Mouse (Mus musculus) myocyte (in vitro differentiated cells): ENCODE data around the gene Plekhh3. TPM values are rescaled to one million over a fixed set of nuclear protein-coding genes. Genes with fewer than 3 reads are reported as not detected.

Experiments
- H3K27me3 ChIP-seq: one replicate; pipeline ENCODE4 v1.6.1; 2011; ENCODE audit not compliant: control insufficient read depth, insufficient read depth, insufficient read length
- H3K36me3 ChIP-seq: one replicate; pipeline ENCODE4 v1.6.1; 2011; ENCODE audit not compliant: control insufficient read depth, insufficient read depth
- H3K4me2 ChIP-seq: one replicate; pipeline ENCODE4 v1.6.1; 2011; ENCODE audit warnings: low read depth, control low read depth
- H3K4me3 ChIP-seq: one replicate; pipeline ENCODE4 v1.5.1; 2011; ENCODE audit warnings: mild to moderate bottlenecking, control low read depth, moderate library complexity
- H3K79me2 ChIP-seq: one replicate; pipeline ENCODE4 v1.6.1; 2011; ENCODE audit not compliant: control insufficient read depth, insufficient read depth
- H3ac ChIP-seq: one replicate; pipeline ENCODE4 v1.6.1; 2011; ENCODE audit not compliant: control insufficient read depth, insufficient read length
- CEBPB ChIP-seq: IDR thresholded peaks from 2 replicates; pipeline ENCODE4 v1.6.1; 2011; ENCODE audit warnings: mild to moderate bottlenecking, moderate library complexity; ENCODE audit not compliant: poor library complexity, insufficient read depth, severe bottlenecking
- E2F4 ChIP-seq: IDR thresholded peaks from one replicate; pipeline ENCODE4 v1.6.1; 2011; ENCODE audit warnings: mild to moderate bottlenecking, control low read depth, moderate library complexity; ENCODE audit not compliant: insufficient read depth
- MAX ChIP-seq: IDR thresholded peaks from one replicate; pipeline ENCODE4 v1.6.1; 2011; ENCODE audit warnings: low read depth, mild to moderate bottlenecking, control low read depth
- MYOD1 ChIP-seq, 3 experiments: IDR thresholded peaks; one replicate each; pipeline ENCODE4 v1.6.1; 2011; ENCODE audit warnings: control low read depth in 2 of 3, low read depth in 2 of 3, mild to moderate bottlenecking in 2 of 3, moderate library complexity in 1 of 3; ENCODE audit not compliant: insufficient read length in 2 of 3, control insufficient read depth in 1 of 3
- MYOG ChIP-seq, 3 experiments: IDR thresholded peaks; one replicate each; pipeline ENCODE4 v1.6.1; 2011; ENCODE audit warnings: control low read depth in 2 of 3, low read depth in 2 of 3, mild to moderate bottlenecking in 2 of 3; ENCODE audit not compliant: insufficient read length in 2 of 3, control insufficient read depth in 1 of 3, insufficient read depth in 1 of 3
- POLR2A ChIP-seq: IDR thresholded peaks from one replicate; pipeline ENCODE4 v1.6.1; 2011; ENCODE audit warnings: low read depth, mild to moderate bottlenecking, control low read depth, moderate library complexity; ENCODE audit not compliant: insufficient read length
- POLR2AphosphoS2 ChIP-seq: IDR thresholded peaks from one replicate; pipeline ENCODE4 v1.6.1; 2011; ENCODE audit warnings: low read depth, control low read depth; ENCODE audit not compliant: insufficient read length
- REST ChIP-seq: IDR thresholded peaks from one replicate; pipeline ENCODE4 v1.6.1; 2011; ENCODE audit warnings: mild to moderate bottlenecking, control low read depth, moderate library complexity; ENCODE audit not compliant: insufficient read depth, insufficient read length
- SRF ChIP-seq: IDR thresholded peaks from one replicate; pipeline ENCODE4 v1.6.1; 2011; ENCODE audit warnings: low read depth; ENCODE audit not compliant: control insufficient read depth, insufficient read length
- TCF12 ChIP-seq: IDR thresholded peaks from one replicate; pipeline ENCODE4 v1.6.1; 2011; ENCODE audit warnings: mild to moderate bottlenecking, control low read depth; ENCODE audit not compliant: poor library complexity, insufficient read depth, severe bottlenecking
- TCF3 ChIP-seq: IDR thresholded peaks from one replicate; pipeline ENCODE4 v1.6.1; 2011; ENCODE audit warnings: low read depth, control low read depth; ENCODE audit not compliant: insufficient read length
- USF1 ChIP-seq: IDR thresholded peaks from one replicate; pipeline ENCODE4 v1.6.1; 2011; ENCODE audit warnings: low read depth, mild to moderate bottlenecking, control low read depth, moderate library complexity
- polyA plus RNA-seq: library from polyadenylated mRNA; unstranded; fragments of >200 nt; fragmentation: generic; extraction: Trizol; gene quantifications from one replicate; pipeline ENCODE4 v1.2.1, GENCODE M21; 2012; ENCODE audit warnings: missing spikeins

Plekhh3 gene
- polyA plus RNA-seq, 1 experiment: 53.6 TPM

DNA sequence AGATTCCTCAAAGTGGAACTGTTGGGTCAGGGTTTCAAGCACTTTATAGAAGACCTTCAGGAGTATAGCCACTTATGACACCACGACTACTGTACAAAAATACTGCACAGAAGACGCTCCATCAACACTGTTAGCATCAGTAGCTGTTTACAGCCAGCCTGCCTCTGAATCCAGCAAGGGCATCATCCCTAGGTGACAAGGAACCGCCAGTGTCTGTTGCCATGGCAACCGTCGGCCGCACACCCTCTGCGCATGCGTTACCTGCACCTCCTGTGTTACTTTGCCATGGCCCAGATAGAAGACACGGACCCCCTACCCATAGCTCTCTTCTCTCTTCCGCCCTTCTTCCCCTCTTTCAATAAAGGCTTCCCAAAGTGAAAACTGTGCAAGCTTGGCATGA lies 24.8 kb downstream of the Plekhh3 start:
- no peaks in the 10 kb centered on the region for H3K79me2 ChIP-seq
- H3K4me2 ChIP-seq: no peak overlapping the region
- H3ac ChIP-seq: no peak overlapping the region
- no peak overlapping the region for H3K4me3 ChIP-seq
- H3K27me3 ChIP-seq: no peaks in the 10 kb centered on the region
- no peaks in the 10 kb centered on the region for H3K36me3 ChIP-seq
- TF ChIP-seq POLR2AphosphoS2 (no peak), E2F4 (no peak), MYOG (IDR thresholded peaks at IDR 0.05; ENCODE audit: control insufficient read depth in 1 of 3, insufficient read depth in 1 of 3, insufficient read length in 2 of 3, low read depth in 2 of 3) (no peak), REST (no peak), MYOD1 (IDR thresholded peaks at IDR 0.05; ENCODE audit: control insufficient read depth in 1 of 3, insufficient read length in 2 of 3, low read depth in 2 of 3) (no peak), TCF3 (no peak), TCF12 (no peak), USF1 (no peak), CEBPB (no peak), SRF (no peak), MAX (no peak)

DNA sequence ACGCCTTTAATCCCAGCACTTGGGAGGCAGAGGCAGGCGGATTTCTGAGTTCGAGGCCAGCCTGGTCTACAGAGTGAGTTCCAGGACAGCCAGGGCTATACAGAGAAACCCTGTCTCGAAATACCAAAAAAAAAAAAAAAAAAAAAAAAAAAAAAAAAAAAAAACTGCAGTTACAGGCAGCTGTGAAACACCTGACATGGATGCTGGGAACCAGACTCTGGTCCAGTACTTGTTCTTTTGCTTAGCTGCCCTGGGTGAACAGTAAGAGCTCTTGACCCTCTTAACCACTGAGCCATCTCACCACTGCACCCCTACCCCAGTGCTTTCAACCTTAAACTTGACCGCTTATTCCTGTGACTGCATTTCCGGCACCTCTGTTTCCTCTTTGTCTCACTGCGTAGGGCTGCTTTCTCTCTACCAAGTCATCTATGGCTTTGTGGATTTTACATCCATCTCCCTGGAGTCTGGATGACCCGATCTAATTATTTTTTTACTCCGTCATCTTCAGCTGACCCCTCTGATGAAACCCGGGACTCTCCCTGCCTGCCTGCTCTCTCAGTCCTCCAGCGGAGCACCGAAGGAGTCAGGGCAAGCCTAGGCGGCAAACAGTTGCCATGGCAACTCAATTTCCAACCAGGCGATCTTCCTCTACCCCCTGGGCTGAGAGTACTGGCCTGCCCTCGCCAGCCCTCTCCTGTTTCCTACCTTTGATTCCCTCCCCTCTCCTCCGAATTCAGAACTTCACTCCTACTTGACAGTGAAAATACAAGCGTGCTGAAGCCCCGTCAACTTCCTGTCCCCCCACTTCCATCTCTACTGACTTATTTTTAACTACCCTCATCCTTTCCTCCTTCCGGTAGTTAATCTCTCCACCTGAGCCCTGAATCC lies 27.6 kb downstream of the Plekhh3 start:
- Histone ChIP-seq H3K36me3 (no peaks in the 10 kb centered on the region), H3K4me3 (no peak overlapping the region), H3K27me3 (no peaks in the 10 kb centered on the region), H3ac (no peak overlapping the region), H3K79me2 (no peaks in the 10 kb centered on the region), H3K4me2 (peak overlapping the region; percentile 6)
- TF ChIP-seq E2F4 (no peak), REST (no peak), TCF12 (no peak), SRF (no peak), TCF3 (no peak), MYOG (IDR thresholded peaks at IDR 0.05; ENCODE audit: control insufficient read depth in 1 of 3, insufficient read depth in 1 of 3, insufficient read length in 2 of 3, low read depth in 2 of 3) (no peak), POLR2A (no peak), MYOD1 (IDR thresholded peaks at IDR 0.05; ENCODE audit: control insufficient read depth in 1 of 3, insufficient read length in 2 of 3, low read depth in 2 of 3) (no peak), MAX (no peak), USF1 (no peak), POLR2AphosphoS2 (no peak), CEBPB (no peak)

- TF ChIP-seq TCF12 (no peak), SRF (no peak), USF1 (no peak), MYOG (IDR thresholded peaks at IDR 0.05; ENCODE audit: control insufficient read depth in 1 of 3, insufficient read depth in 1 of 3, insufficient read length in 2 of 3, low read depth in 2 of 3) (no peak), REST (no peak), TCF3 (no peak), POLR2AphosphoS2 (no peak), MYOD1 (IDR thresholded peaks at IDR 0.05; ENCODE audit: control insufficient read depth in 1 of 3, insufficient read length in 2 of 3, low read depth in 2 of 3) (no peak), CEBPB (no peak), E2F4 (no peak), POLR2A (no peak)
- Histone ChIP-seq H3K36me3 (no peaks in the 10 kb centered on the region), H3K4me2 (no peak overlapping the region), H3K79me2 (no peaks in the 10 kb centered on the region), H3K4me3 (no peak overlapping the region), H3K27me3 (no peaks in the 10 kb centered on the region), H3ac (no peak overlapping the region)
Measured at GRCm38 (mm10) chr11:101142215-101142967, 28.8 kb downstream of the Plekhh3 start.

- Histone ChIP-seq H3K79me2 (no peaks in the 10 kb centered on the region), H3K4me2 (no peak overlapping the region), H3K36me3 (no peaks in the 10 kb centered on the region), H3ac (no peak overlapping the region), H3K27me3 (no peaks in the 10 kb centered on the region), H3K4me3 (no peak overlapping the region)
- TF ChIP-seq USF1: no peak
- TF ChIP-seq E2F4: no peak
- TF ChIP-seq MYOG (IDR thresholded peaks at IDR 0.05; ENCODE audit: control insufficient read depth in 1 of 3, insufficient read depth in 1 of 3, insufficient read length in 2 of 3, low read depth in 2 of 3): no peak
- no peak for TF ChIP-seq TCF3
- TF ChIP-seq POLR2A: no peak
- no peak for TF ChIP-seq TCF12
- no peak for TF ChIP-seq MAX
- TF ChIP-seq MYOD1 (IDR thresholded peaks at IDR 0.05; ENCODE audit: control insufficient read depth in 1 of 3, insufficient read length in 2 of 3, low read depth in 2 of 3): no peak
- TF ChIP-seq CEBPB: no peak
- no peak for TF ChIP-seq SRF
- TF ChIP-seq REST: no peak
- no peak for TF ChIP-seq POLR2AphosphoS2
Measured at GRCm38 (mm10) chr11:101141088-101141487, 30.1 kb downstream of the Plekhh3 start.
